Mouse (Mus musculus) CH12.LX (cell line): ENCODE results near the gene Caprin2. TPM values are rescaled to one million over a fixed set of nuclear protein-coding genes. Genes with fewer than 3 reads are reported as not detected.

ENCODE experiments used
- DNase-seq: peaks from one replicate; pipeline ENCODE4 v3.0.0-alpha.2; 2013; ENCODE audit errors: extremely low read depth
- H3K27ac ChIP-seq: 2 replicates; pipeline ENCODE4 v1.5.1; 2012; ENCODE audit warnings: low read depth, mild to moderate bottlenecking, control low read depth, moderate library complexity; ENCODE audit not compliant: insufficient read depth
- H3K27me3 ChIP-seq: replicated peaks from 2 replicates; pipeline ENCODE3; 2012; ENCODE audit warnings: inconsistent platforms
- H3K36me3 ChIP-seq, 2 experiments: replicated peaks in 1 of 2; 2 replicates each; pipeline versions ENCODE3 to v1.6.1; 2012; ENCODE audit warnings: inconsistent platforms in 1 of 2, low read length in 1 of 2, mild to moderate bottlenecking in 1 of 2, mixed read lengths in 1 of 2, moderate library complexity in 1 of 2; ENCODE audit not compliant: control insufficient read depth in 1 of 2, insufficient read depth in 1 of 2
- H3K4me1 ChIP-seq, 2 experiments: 2 replicates each; pipeline ENCODE4 v1.6.1; 2012; ENCODE audit warnings: inconsistent platforms in 1 of 2, moderate library complexity in 1 of 2; ENCODE audit not compliant: insufficient read depth in 2 of 2, control insufficient read depth in 1 of 2
- H3K4me2 ChIP-seq: 2 replicates; pipeline ENCODE4 v1.6.1; 2012; ENCODE audit warnings: low read depth, mild to moderate bottlenecking, control low read depth; ENCODE audit not compliant: poor library complexity, insufficient read depth, severe bottlenecking
- H3K4me3 ChIP-seq, 3 experiments: fragments of 150-350 bp in 1 of 3; sonication (generic) in 1 of 3; replicated peaks in 1 of 3; 2 replicates each; pipeline versions ENCODE3 to v1.5.1; 2011 to 2012; ENCODE audit warnings: low read depth in 2 of 3, low read length in 2 of 3, mild to moderate bottlenecking in 2 of 3, moderate library complexity in 2 of 3, control low read depth in 1 of 3, improper control_type of control experiment in 1 of 3, inconsistent platforms in 1 of 3, mixed read lengths in 1 of 3; ENCODE audit not compliant: poor library complexity in 1 of 3
- H3K79me2 ChIP-seq: replicated peaks from 2 replicates; pipeline ENCODE4 v1.6.1; 2012; ENCODE audit warnings: mild to moderate bottlenecking, moderate library complexity; ENCODE audit not compliant: control insufficient read depth, poor library complexity, insufficient read depth, severe bottlenecking; ENCODE audit errors: extremely low read depth
- H3K9ac ChIP-seq: 2 replicates; pipeline ENCODE4 v1.6.1; 2012; ENCODE audit warnings: low read depth, mild to moderate bottlenecking, control low read depth, moderate library complexity; ENCODE audit not compliant: insufficient read depth
- H3K9me3 ChIP-seq: replicated peaks from 2 replicates; pipeline ENCODE3; 2012; ENCODE audit warnings: low read length, inconsistent platforms, mixed read lengths
- CHD1 ChIP-seq: IDR thresholded peaks from 2 replicates; pipeline ENCODE4 v1.6.1; 2012; ENCODE audit warnings: low read depth, low read length, improper control_type of control experiment, inconsistent platforms
- CHD2 ChIP-seq: IDR thresholded peaks from 2 replicates; pipeline ENCODE4 v1.6.1; 2011; ENCODE audit warnings: low read length, improper control_type of control experiment
- EP300 ChIP-seq: IDR thresholded peaks from 2 replicates; pipeline ENCODE4 v1.6.1; 2011; ENCODE audit warnings: low read length, improper control_type of control experiment
- ETS1 ChIP-seq: conservative IDR thresholded peaks from 2 replicates; pipeline ENCODE4 v1.6.1; 2012; ENCODE audit warnings: low read depth, mild to moderate bottlenecking, inconsistent platforms, low read length, improper control_type of control experiment, moderate library complexity
- KAT2A ChIP-seq: IDR thresholded peaks from 2 replicates; pipeline ENCODE4 v1.6.1; 2012; ENCODE audit warnings: low read length, improper control_type of control experiment, inconsistent platforms; ENCODE audit not compliant: insufficient replicate concordance
- MAFK ChIP-seq: IDR thresholded peaks from 2 replicates; pipeline ENCODE4 v1.6.1; 2011; ENCODE audit warnings: low read length, improper control_type of control experiment; ENCODE audit not compliant: insufficient replicate concordance
- MAX ChIP-seq: IDR thresholded peaks from 2 replicates; pipeline ENCODE4 v1.6.1; 2011; ENCODE audit warnings: low read length, improper control_type of control experiment
- MAZ ChIP-seq: IDR thresholded peaks from 2 replicates; pipeline ENCODE4 v1.6.1; 2012; ENCODE audit warnings: low read depth, mild to moderate bottlenecking, inconsistent platforms, low read length, improper control_type of control experiment, moderate library complexity
- MEF2A ChIP-seq: IDR thresholded peaks from 2 replicates; pipeline ENCODE4 v1.6.1; 2014; ENCODE audit warnings: low read depth, mild to moderate bottlenecking, inconsistent platforms, low read length, improper control_type of control experiment, borderline replicate concordance
- MXI1 ChIP-seq: IDR thresholded peaks from 2 replicates; pipeline ENCODE4 v1.6.1; 2011; ENCODE audit warnings: mild to moderate bottlenecking, low read depth, low read length, improper control_type of control experiment
- NRF1 ChIP-seq: IDR thresholded peaks from 2 replicates; pipeline ENCODE4 v1.6.1; 2014; ENCODE audit warnings: low read depth, mild to moderate bottlenecking, inconsistent platforms, low read length, improper control_type of control experiment, moderate library complexity
- POLR2AphosphoS2 ChIP-seq: IDR thresholded peaks from 2 replicates; pipeline ENCODE4 v1.6.1; 2011; ENCODE audit warnings: low read depth, low read length, improper control_type of control experiment
- RAD21 ChIP-seq: IDR thresholded peaks from 2 replicates; pipeline ENCODE4 v1.6.1; 2011; ENCODE audit warnings: low read depth, mild to moderate bottlenecking, low read length, improper control_type of control experiment, moderate library complexity
- RCOR1 ChIP-seq: conservative IDR thresholded peaks from 2 replicates; pipeline ENCODE4 v1.6.1; 2012; ENCODE audit warnings: low read depth, mild to moderate bottlenecking, inconsistent platforms, low read length, improper control_type of control experiment
- SIN3A ChIP-seq: IDR thresholded peaks from 2 replicates; pipeline ENCODE4 v1.6.1; 2012; ENCODE audit warnings: low read length, improper control_type of control experiment, inconsistent platforms
- TBP ChIP-seq: conservative IDR thresholded peaks from 2 replicates; pipeline ENCODE4 v1.6.1; 2011; ENCODE audit warnings: low read depth, low read length, improper control_type of control experiment
- TCF12 ChIP-seq: IDR thresholded peaks from 2 replicates; pipeline ENCODE4 v1.6.1; 2014; ENCODE audit warnings: low read depth, mild to moderate bottlenecking, inconsistent platforms, low read length, improper control_type of control experiment
- UBTF ChIP-seq: IDR thresholded peaks from 2 replicates; pipeline ENCODE4 v1.6.1; 2012; ENCODE audit warnings: low read depth, mild to moderate bottlenecking, inconsistent platforms, low read length, improper control_type of control experiment, moderate library complexity
- ZMIZ1 ChIP-seq: IDR thresholded peaks from 2 replicates; pipeline ENCODE4 v1.6.1; 2012; ENCODE audit warnings: low read depth, mild to moderate bottlenecking, inconsistent platforms, low read length, improper control_type of control experiment
- ZNF384 ChIP-seq: IDR thresholded peaks from 2 replicates; pipeline ENCODE4 v1.6.1; 2012; ENCODE audit warnings: low read depth, low read length, improper control_type of control experiment, inconsistent platforms
- dilution Hi-C: fragments of 300-500 bp; cut with MboI; formaldehyde crosslinking; loops from 2 replicates; pipeline ENCODE4 v1.14.3; 2020; ENCODE audit warnings: low sequenced_read_pairs; ENCODE audit not compliant: extremely low pct_unique_long_range_greater_than_20kb, extremely low pct_ligation_motif_present
- in situ Hi-C: fragments of 300-500 bp; cut with MboI; formaldehyde crosslinking; loops from 3 replicates; pipeline ENCODE4 v1.14.3; 2019; ENCODE audit warnings: low sequenced_read_pairs, low pct_ligation_motif_present, low pct_unique_long_range_greater_than_20kb, mixed read lengths
- polyA plus RNA-seq: library from polyadenylated mRNA; unstranded; fragments of >175 nt; gene quantifications from 2 replicates; pipeline ENCODE4 v1.2.1, GENCODE M21; 2012; ENCODE audit warnings: low read depth; ENCODE audit not compliant: insufficient read length
- total RNA-seq, 2 experiments: library from RNA; depleted of rRNA; stranded (reverse); fragments of 300-350 nt in 1 of 2; fragments of >200 nt in 1 of 2; gene quantifications; 2 replicates each; pipeline ENCODE4 v1.2.3; 2012 to 2014

The Caprin2 gene
- total and polyA plus RNA-seq, 3 experiments: 0.93 to 3.2 (median 2.0) TPM

- H3K4me3 ChIP-seq: no peak overlapping the region
- no peak for DNase-seq
- dilution Hi-C loops: no loop called here
These were observed 77.3 kb downstream of the Caprin2 start for GRCm38 (mm10) chr6:148818624-148819343.

GRCm38 (mm10) chr6:148816751-148817150 is 79.3 kb downstream of the Caprin2 start:
- Histone ChIP-seq H3K4me3 (no peak overlapping the region), H3K27me3 (no peaks in the 10 kb centered on the region), H3K79me2 (no peaks in the 10 kb centered on the region), H3K4me2 (no peak overlapping the region), H3K9me3 (no peaks in the 10 kb centered on the region), H3K36me3 (peaks cover 35 to 81% of the 10 kb centered on the region in 2 experiments), H3K27ac (no peak overlapping the region), H3K9ac (no peak overlapping the region), H3K4me1 (no peaks in the 10 kb centered on the region)
- dilution Hi-C loops: no loop called here
- in situ Hi-C loops: no loop called here
- TF ChIP-seq EP300: no peak
- TF ChIP-seq MAZ: no peak
- TF ChIP-seq ZNF384: no peak
- TF ChIP-seq ETS1: no peak
- no peak for TF ChIP-seq RCOR1
- no peak for TF ChIP-seq KAT2A
- no peak for TF ChIP-seq NRF1
- TF ChIP-seq RAD21: no peak
- no peak for TF ChIP-seq SIN3A
- TF ChIP-seq UBTF: no peak
- no peak for TF ChIP-seq MEF2A
- no peak for TF ChIP-seq CHD2
- DNase-seq: no peak

More at GRCm38 (mm10) chr6:148818624-148819343, 77.3 kb downstream of the Caprin2 start:
- no peaks in the 10 kb centered on the region for H3K4me1 ChIP-seq
- no peak overlapping the region for H3K4me2 ChIP-seq
- TF ChIP-seq ZMIZ1 (no peak), POLR2AphosphoS2 (no peak), MAFK (no peak), MAX (no peak), MXI1 (no peak), CHD1 (no peak), TBP (no peak), TCF12 (no peak), CHD2 (no peak)
- no peaks in the 10 kb centered on the region for H3K79me2 ChIP-seq
- no peaks in the 10 kb centered on the region for H3K9me3 ChIP-seq
- in situ Hi-C loops: no loop called here
- no peaks in the 10 kb centered on the region for H3K27me3 ChIP-seq
- H3K36me3 ChIP-seq: peaks cover 32 to 75% of the 10 kb centered on the region in 2 experiments
- H3K27ac ChIP-seq: no peak overlapping the region
- no peak overlapping the region for H3K9ac ChIP-seq
